Mouse (Mus musculus): ENCODE results near the gene Slc25a41. TPM values are rescaled to one million over a fixed set of nuclear protein-coding genes. Genes with fewer than 3 reads are reported as not detected.
A peak's percentile ranks its signal among the peaks of the same experiment; 100 is the strongest.

Gene Slc25a41
- polyA plus RNA-seq, 1 experiment from 2014 or later = not detected

- H3K9me3 ChIP-seq (replicated peaks; ENCODE audit: control insufficient read depth, low read length, poor library complexity, severe bottlenecking) = no peaks in the 10 kb centered on the region
- WGBS = 81% methylated on average over 2 of the region's 2 CpGs
Observed at GRCm38 (mm10) chr17:56990966-56991365, 50.5 kb downstream of the Slc25a41 start.

GRCm38 (mm10) chr17:56990115-56990746, 51.2 kb downstream of the Slc25a41 start, which contains the start of gene Clpp:
Gene Clpp, plus strand, starts transcription at chr17:56990305.
- Histone ChIP-seq H3K27me3 (ENCODE audit: control insufficient read depth, insufficient read depth, low read depth, low read length) (no peaks in the 10 kb centered on the region), H3K4me1 (ENCODE audit: control insufficient read depth, insufficient read depth, low read length) (peaks cover 6% of the 10 kb centered on the region), H3K27ac (ENCODE audit: low read length) (peak within 1 kb of the TSS; percentile 91), H3K4me3 (ENCODE audit: low read depth, low read length) (peak within 1 kb of the TSS; percentile 78), H3K9ac (ENCODE audit: low read depth, low read length) (peak within 1 kb of the TSS; percentile 95), H3K4me2 (ENCODE audit: low read length) (peak within 1 kb of the TSS; percentile 89), H3K9me3 (replicated peaks; ENCODE audit: control insufficient read depth, low read length, poor library complexity, severe bottlenecking) (no peaks in the 10 kb centered on the region), H3K36me3 (ENCODE audit: control insufficient read depth, insufficient read depth, low read length) (peaks cover 11% of the 10 kb centered on the region)
- ATAC-seq = peak; percentile 96
- WGBS = under 1% methylated on average over 52 of the region's 52 CpGs

More at GRCm38 (mm10) chr17:56990966-56991365, 50.5 kb downstream of the Slc25a41 start:
- H3K9ac ChIP-seq (ENCODE audit: low read depth, low read length) = peak overlapping the region; percentile 95
- peak overlapping the region; percentile 78 for H3K4me3 ChIP-seq (ENCODE audit: low read depth, low read length)
- no peak overlapping the region for H3K27ac ChIP-seq (ENCODE audit: low read length)
- ATAC-seq = no peak
- H3K36me3 ChIP-seq (ENCODE audit: control insufficient read depth, insufficient read depth, low read length) = peaks cover 16% of the 10 kb centered on the region
- H3K4me2 ChIP-seq (ENCODE audit: low read length) = peak overlapping the region; percentile 67
- no peaks in the 10 kb centered on the region for H3K27me3 ChIP-seq (ENCODE audit: control insufficient read depth, insufficient read depth, low read depth, low read length)
- H3K4me1 ChIP-seq (ENCODE audit: control insufficient read depth, insufficient read depth, low read length) = peaks cover 6% of the 10 kb centered on the region

GRCm38 (mm10) chr17:56989467-56990114, 51.9 kb downstream of the Slc25a41 start:
- Histone ChIP-seq H3K36me3 (ENCODE audit: control insufficient read depth, insufficient read depth, low read length) (peaks cover 11% of the 10 kb centered on the region), H3K4me2 (ENCODE audit: low read length) (peak overlapping the region; percentile 89), H3K4me1 (ENCODE audit: control insufficient read depth, insufficient read depth, low read length) (peaks cover 6% of the 10 kb centered on the region), H3K27me3 (ENCODE audit: control insufficient read depth, insufficient read depth, low read depth, low read length) (no peaks in the 10 kb centered on the region), H3K9me3 (replicated peaks; ENCODE audit: control insufficient read depth, low read length, poor library complexity, severe bottlenecking) (no peaks in the 10 kb centered on the region), H3K9ac (ENCODE audit: low read depth, low read length) (peak overlapping the region; percentile 95), H3K27ac (ENCODE audit: low read length) (peak overlapping the region; percentile 91), H3K4me3 (ENCODE audit: low read depth, low read length) (peak overlapping the region; percentile 78)
- WGBS = 3% methylated on average over 25 of the region's 25 CpGs
- peak; percentile 94 for ATAC-seq

- H3K27me3 ChIP-seq (ENCODE audit: control insufficient read depth, insufficient read depth, low read depth, low read length) = no peaks in the 10 kb centered on the region
- ATAC-seq = no peak
- H3K9me3 ChIP-seq (replicated peaks; ENCODE audit: control insufficient read depth, low read length, poor library complexity, severe bottlenecking) = no peaks in the 10 kb centered on the region
- 69% methylated on average over 7 of the region's 7 CpGs for WGBS
- peak overlapping the region; percentile 95 for H3K9ac ChIP-seq (ENCODE audit: low read depth, low read length)
- H3K36me3 ChIP-seq (ENCODE audit: control insufficient read depth, insufficient read depth, low read length) = peaks cover 9% of the 10 kb centered on the region
- peak overlapping the region; percentile 78 for H3K4me3 ChIP-seq (ENCODE audit: low read depth, low read length)
- H3K4me2 ChIP-seq (ENCODE audit: low read length) = peak overlapping the region; percentile 89
- H3K4me1 ChIP-seq (ENCODE audit: control insufficient read depth, insufficient read depth, low read length) = peaks cover 6% of the 10 kb centered on the region
- H3K27ac ChIP-seq (ENCODE audit: low read length) = peak overlapping the region; percentile 91
Observed at GRCm38 (mm10) chr17:56988921-56989430, 52.5 kb downstream of the Slc25a41 start.

- no peak overlapping the region for H3K4me2 ChIP-seq (ENCODE audit: low read length)
- no peak for ATAC-seq
- peaks cover 5% of the 10 kb centered on the region for H3K36me3 ChIP-seq (ENCODE audit: control insufficient read depth, insufficient read depth, low read length)
- H3K27me3 ChIP-seq (ENCODE audit: control insufficient read depth, insufficient read depth, low read depth, low read length) = no peaks in the 10 kb centered on the region
- peaks cover 6% of the 10 kb centered on the region for H3K4me1 ChIP-seq (ENCODE audit: control insufficient read depth, insufficient read depth, low read length)
- no peak overlapping the region for H3K4me3 ChIP-seq (ENCODE audit: low read depth, low read length)
- no peak overlapping the region for H3K9ac ChIP-seq (ENCODE audit: low read depth, low read length)
- WGBS = 84% methylated on average over 7 of the region's 7 CpGs
- no peaks in the 10 kb centered on the region for H3K9me3 ChIP-seq (replicated peaks; ENCODE audit: control insufficient read depth, low read length, poor library complexity, severe bottlenecking)
- H3K27ac ChIP-seq (ENCODE audit: low read length) = no peak overlapping the region
Observed at GRCm38 (mm10) chr17:56988441-56988840, 53.0 kb downstream of the Slc25a41 start.

GRCm38 (mm10) chr17:56986105-56986805, 55.2 kb downstream of the Slc25a41 start:
- 87% methylated on average over 3 of the region's 3 CpGs for WGBS
- Histone ChIP-seq H3K27ac (ENCODE audit: low read length) (no peak overlapping the region), H3K36me3 (ENCODE audit: control insufficient read depth, insufficient read depth, low read length) (no peaks in the 10 kb centered on the region), H3K4me2 (ENCODE audit: low read length) (no peak overlapping the region), H3K9me3 (replicated peaks; ENCODE audit: control insufficient read depth, low read length, poor library complexity, severe bottlenecking) (no peaks in the 10 kb centered on the region), H3K4me1 (ENCODE audit: control insufficient read depth, insufficient read depth, low read length) (peaks cover 5% of the 10 kb centered on the region), H3K9ac (ENCODE audit: low read depth, low read length) (no peak overlapping the region), H3K4me3 (ENCODE audit: low read depth, low read length) (no peak overlapping the region), H3K27me3 (ENCODE audit: control insufficient read depth, insufficient read depth, low read depth, low read length) (no peaks in the 10 kb centered on the region)
- no peak for ATAC-seq

GRCm38 (mm10) chr17:56985656-56986055, 55.8 kb downstream of the Slc25a41 start:
- no peak overlapping the region for H3K4me3 ChIP-seq (ENCODE audit: low read depth, low read length)
- H3K9ac ChIP-seq (ENCODE audit: low read depth, low read length) = no peak overlapping the region
- no peaks in the 10 kb centered on the region for H3K4me1 ChIP-seq (ENCODE audit: control insufficient read depth, insufficient read depth, low read length)
- H3K9me3 ChIP-seq (replicated peaks; ENCODE audit: control insufficient read depth, low read length, poor library complexity, severe bottlenecking) = no peaks in the 10 kb centered on the region
- no peak overlapping the region for H3K27ac ChIP-seq (ENCODE audit: low read length)
- WGBS = 84% methylated on average over 3 of the region's 3 CpGs
- no peak for ATAC-seq
- H3K27me3 ChIP-seq (ENCODE audit: control insufficient read depth, insufficient read depth, low read depth, low read length) = no peaks in the 10 kb centered on the region
- H3K4me2 ChIP-seq (ENCODE audit: low read length) = no peak overlapping the region
- H3K36me3 ChIP-seq (ENCODE audit: control insufficient read depth, insufficient read depth, low read length) = no peaks in the 10 kb centered on the region

- Histone ChIP-seq H3K9me3 (replicated peaks; ENCODE audit: control insufficient read depth, low read length, poor library complexity, severe bottlenecking) (no peaks in the 10 kb centered on the region), H3K27ac (ENCODE audit: low read length) (no peak overlapping the region), H3K27me3 (ENCODE audit: control insufficient read depth, insufficient read depth, low read depth, low read length) (no peaks in the 10 kb centered on the region), H3K4me1 (ENCODE audit: control insufficient read depth, insufficient read depth, low read length) (no peaks in the 10 kb centered on the region), H3K4me3 (ENCODE audit: low read depth, low read length) (no peak overlapping the region), H3K9ac (ENCODE audit: low read depth, low read length) (no peak overlapping the region), H3K4me2 (ENCODE audit: low read length) (no peak overlapping the region), H3K36me3 (ENCODE audit: control insufficient read depth, insufficient read depth, low read length) (no peaks in the 10 kb centered on the region)
- 87% methylated on average over 9 of the region's 9 CpGs for WGBS
- ATAC-seq = no peak
Observed at GRCm38 (mm10) chr17:56984886-56985285, 56.6 kb downstream of the Slc25a41 start.

Data from midbrain, embryonic 16.5 days (tissue).